Mouse (Mus musculus): Measurements from ENCODE around the gene Lce1m. TPM values are rescaled to one million over a fixed set of nuclear protein-coding genes. Genes with fewer than 3 reads are reported as not detected.

Lce1m gene
- not detected in 2 replicates for polyA plus RNA-seq (2015; fragmentation: Nextera tagmentation; extraction: Ambion mirVana)

DNA sequence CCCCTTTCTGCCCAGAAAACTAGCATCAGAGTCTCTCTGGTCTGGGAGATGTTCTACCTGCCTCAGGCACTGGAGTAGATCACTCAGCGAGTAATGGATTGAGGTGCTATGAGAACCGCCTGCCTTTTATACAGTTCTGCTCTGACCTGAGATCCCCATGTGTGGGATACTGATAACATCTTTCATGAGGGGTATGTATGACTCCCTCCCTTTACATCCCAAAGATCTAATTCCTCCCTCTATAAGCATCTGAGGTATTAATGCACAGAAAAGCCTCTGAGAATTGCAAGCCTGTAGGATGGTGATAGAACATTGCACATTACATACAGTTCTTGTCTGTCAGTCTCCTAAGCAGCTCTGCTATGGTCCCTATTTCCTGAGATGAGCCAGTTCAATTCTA lies at the start of gene Lce1m:
TSS of gene Lce1m (minus strand) at position 101 of the 400 bp plus-strand sequence.

DNA sequence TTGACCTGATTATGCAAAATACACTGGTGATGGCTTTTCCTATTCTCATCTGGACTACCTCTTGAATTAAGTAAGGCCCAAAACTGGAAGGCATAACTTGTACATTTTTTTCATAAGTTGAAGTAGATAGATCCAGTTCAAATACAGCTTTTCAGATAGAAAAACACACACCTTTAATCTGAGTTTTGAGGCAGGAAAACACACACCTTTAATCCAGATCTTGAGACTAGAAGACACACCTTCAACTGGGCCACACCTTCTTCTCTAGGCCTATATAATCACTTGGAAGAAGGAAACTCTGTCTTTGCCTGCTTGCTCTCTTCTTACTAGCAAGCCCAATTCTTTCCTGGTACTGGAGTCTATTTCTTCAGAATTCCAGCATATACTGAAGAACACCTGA lies 49.7 kb upstream of the Lce1m start, which contains the start of gene Gm4858:
TSS of gene Gm4858 (plus strand) at position 301 of the 400 bp plus-strand sequence.

GRCm38 (mm10) chr3:93015460-93016104 lies 3.3 kb downstream of the Lce1m start, which contains the start of gene Crct1:
TSS of gene Crct1 (minus strand) at chr3:93015687.

GRCm38 (mm10) chr3:92991926-92992325 lies 26.9 kb downstream of the Lce1m start, which contains the start of gene Lce3f:
TSS of gene Lce3f (plus strand) at chr3:92992226.

Other genes with a start within 250 kb of the Lce1m start
- gene Lce1i, start 240.2 kb downstream of the Lce1m start, polyA plus RNA-seq (2015; fragmentation: Nextera tagmentation; extraction: Ambion mirVana) = not detected in 2 replicates
- gene Lce1j, start 228.5 kb downstream of the Lce1m start, polyA plus RNA-seq (2015; fragmentation: Nextera tagmentation; extraction: Ambion mirVana) = not detected in 2 replicates
- gene Lce1k, start 211.2 kb downstream of the Lce1m start, polyA plus RNA-seq (2015; fragmentation: Nextera tagmentation; extraction: Ambion mirVana) = not detected in 2 replicates
- gene Kprp, start 191.8 kb downstream of the Lce1m start, polyA plus RNA-seq (2015; fragmentation: Nextera tagmentation; extraction: Ambion mirVana) = not detected in 2 replicates
- gene Lce1l, start 167.8 kb downstream of the Lce1m start, polyA plus RNA-seq (2015; fragmentation: Nextera tagmentation; extraction: Ambion mirVana) = not detected in 2 replicates
- gene 2310050C09Rik, start 148.8 kb downstream of the Lce1m start, polyA plus RNA-seq (2015; fragmentation: Nextera tagmentation; extraction: Ambion mirVana) = not detected in 2 replicates
- not detected in 2 replicates for gene Lce3a, start 92.8 kb downstream of the Lce1m start, polyA plus RNA-seq (2015; fragmentation: Nextera tagmentation; extraction: Ambion mirVana)
- not detected in 2 replicates for gene Lce3b, start 86.1 kb downstream of the Lce1m start, polyA plus RNA-seq (2015; fragmentation: Nextera tagmentation; extraction: Ambion mirVana)
- gene Lce3c, start 74.6 kb downstream of the Lce1m start, polyA plus RNA-seq (2015; fragmentation: Nextera tagmentation; extraction: Ambion mirVana) = 0.44 TPM in 1 of 2 replicates, not detected in the other
- gene Lce3d, start 61.7 kb downstream of the Lce1m start, polyA plus RNA-seq (2015; fragmentation: Nextera tagmentation; extraction: Ambion mirVana) = not detected in 2 replicates
- gene Lce3e, start 52.0 kb downstream of the Lce1m start, polyA plus RNA-seq (2015; fragmentation: Nextera tagmentation; extraction: Ambion mirVana) = not detected in 2 replicates
- gene Lce3f, start 26.8 kb downstream of the Lce1m start, polyA plus RNA-seq (2015; fragmentation: Nextera tagmentation; extraction: Ambion mirVana) = 0.53 TPM in 1 of 2 replicates, not detected in the other
- 0.23 and 0.30 TPM in 2 replicates for gene Crct1, start 3.4 kb downstream of the Lce1m start, polyA plus RNA-seq (2015; fragmentation: Nextera tagmentation; extraction: Ambion mirVana)
- not detected in 2 replicates for gene Gm4858, start 49.8 kb upstream of the Lce1m start, polyA plus RNA-seq (2015; fragmentation: Nextera tagmentation; extraction: Ambion mirVana)
- gene Crnn, start 125.7 kb upstream of the Lce1m start, polyA plus RNA-seq (2015; fragmentation: Nextera tagmentation; extraction: Ambion mirVana) = not detected in 2 replicates
- not detected in 2 replicates for gene Flg2, start 178.2 kb upstream of the Lce1m start, polyA plus RNA-seq (2015; fragmentation: Nextera tagmentation; extraction: Ambion mirVana)

Measured in urinary bladder, postnatal 0 days (tissue).